Mouse (Mus musculus): ENCODE results near the gene D13Ertd608e. TPM values are rescaled to one million over a fixed set of nuclear protein-coding genes. Genes with fewer than 3 reads are reported as not detected.
"Not testable (repeated sequence)": the region's sequence is repeated elsewhere in the genome, so short reads cannot be mapped to it uniquely, and the experiment has no call there.

D13Ertd608e gene
- polyA plus RNA-seq (2014; fragmentation: Nextera tagmentation; extraction: Ambion mirVana): not detected in 2 replicates

- not testable (repeated sequence) for H3K9ac ChIP-seq (ENCODE audit: low read length); H3K36me3 ChIP-seq (ENCODE audit: control insufficient read depth, insufficient read depth, low read length); H3K27me3 ChIP-seq (ENCODE audit: control insufficient read depth, insufficient read depth, low read length); H3K9me3 ChIP-seq (ENCODE audit: control insufficient read depth, low read length); H3K4me1 ChIP-seq (replicated peaks; ENCODE audit: control insufficient read depth, insufficient read depth, low read length); H3K27ac ChIP-seq (ENCODE audit: low read depth, low read length)
- Histone ChIP-seq H3K4me3 (ENCODE audit: low read depth, low read length) (0 out of 2 replicates have a peak within 1 kb of the TSS, but pooled peaks have one; percentile 2), H3K4me2 (ENCODE audit: low read depth, low read length, severe bottlenecking) (peak within 1 kb of the TSS; percentile 41; the same call in 1 of the 2 replicates)
- peak; percentile 64 for DNase-seq (ENCODE audit: low spot score)
- WGBS: 15% methylated on average over 18 of the region's 25 CpGs
- ATAC-seq (replicated peaks; ENCODE audit: low FRiP score): peak; percentile 58
Observed at GRCm38 (mm10) chr13:119835320-119836056, at the start of gene D13Ertd608e. Gene D13Ertd608e (plus strand): TSS chr13:119836006.

GRCm38 (mm10) chr13:119789851-119790717 is 45.7 kb upstream of the D13Ertd608e start:
- H3K36me3 ChIP-seq (ENCODE audit: control insufficient read depth, insufficient read depth, low read length): no peaks in the 10 kb centered on the region; the same call in 1 of the 2 replicates
- DNase-seq (ENCODE audit: low spot score): peak; percentile 68
- ATAC-seq (replicated peaks; ENCODE audit: low FRiP score): peak; percentile 66
- peak overlapping the region; percentile 94 for H3K9ac ChIP-seq (ENCODE audit: low read length)
- H3K4me3 ChIP-seq (ENCODE audit: low read depth, low read length): peak overlapping the region; percentile 84
- no peaks in the 10 kb centered on the region for H3K9me3 ChIP-seq (ENCODE audit: control insufficient read depth, low read length)
- peaks cover 2% of the 10 kb centered on the region; the same call in 1 of the 2 replicates for H3K4me1 ChIP-seq (replicated peaks; ENCODE audit: control insufficient read depth, insufficient read depth, low read length)
- H3K4me2 ChIP-seq (ENCODE audit: low read depth, low read length, severe bottlenecking): peak overlapping the region; percentile 65
- peak overlapping the region; percentile 90 for H3K27ac ChIP-seq (ENCODE audit: low read depth, low read length)
- no peaks in the 10 kb centered on the region for H3K27me3 ChIP-seq (ENCODE audit: control insufficient read depth, insufficient read depth, low read length)
- 2% methylated on average over 44 of the region's 66 CpGs for WGBS

- H3K4me2 ChIP-seq (ENCODE audit: low read depth, low read length, severe bottlenecking): peak within 1 kb of the TSS; percentile 71
- H3K9ac ChIP-seq (ENCODE audit: low read length): peak within 1 kb of the TSS; percentile 94
- H3K4me3 ChIP-seq (ENCODE audit: low read depth, low read length): peak within 1 kb of the TSS; percentile 84
- under 1% methylated on average over 83 of the region's 86 CpGs for WGBS
- H3K36me3 ChIP-seq (ENCODE audit: control insufficient read depth, insufficient read depth, low read length): no peaks in the 10 kb centered on the region; the same call in 1 of the 2 replicates
- no peaks in the 10 kb centered on the region for H3K9me3 ChIP-seq (ENCODE audit: control insufficient read depth, low read length)
- H3K27me3 ChIP-seq (ENCODE audit: control insufficient read depth, insufficient read depth, low read length): no peaks in the 10 kb centered on the region
- ATAC-seq (replicated peaks; ENCODE audit: low FRiP score) (peak; percentile 97), DNase-seq (ENCODE audit: low spot score) (peak; percentile 98)
- peaks cover 2% of the 10 kb centered on the region; the same call in 1 of the 2 replicates for H3K4me1 ChIP-seq (replicated peaks; ENCODE audit: control insufficient read depth, insufficient read depth, low read length)
- H3K27ac ChIP-seq (ENCODE audit: low read depth, low read length): peak within 1 kb of the TSS; percentile 90
Observed at GRCm38 (mm10) chr13:119790761-119791579, 44.8 kb upstream of the D13Ertd608e start, which contains the start of gene Zfp131. Gene Zfp131 (minus strand): TSS chr13:119790889.

GRCm38 (mm10) chr13:119791580-119792135 is 44.1 kb upstream of the D13Ertd608e start:
- Histone ChIP-seq H3K36me3 (ENCODE audit: control insufficient read depth, insufficient read depth, low read length) (no peaks in the 10 kb centered on the region; the same call in 1 of the 2 replicates), H3K4me2 (ENCODE audit: low read depth, low read length, severe bottlenecking) (peak overlapping the region; percentile 71), H3K27me3 (ENCODE audit: control insufficient read depth, insufficient read depth, low read length) (no peaks in the 10 kb centered on the region), H3K9me3 (ENCODE audit: control insufficient read depth, low read length) (no peaks in the 10 kb centered on the region), H3K4me1 (replicated peaks; ENCODE audit: control insufficient read depth, insufficient read depth, low read length) (peaks cover 2% of the 10 kb centered on the region; the same call in 1 of the 2 replicates), H3K4me3 (ENCODE audit: low read depth, low read length) (peak overlapping the region; percentile 84), H3K9ac (ENCODE audit: low read length) (peak overlapping the region; percentile 94), H3K27ac (ENCODE audit: low read depth, low read length) (peak overlapping the region; percentile 90)
- WGBS: 3% methylated on average over 18 of the region's 18 CpGs
- ATAC-seq (replicated peaks; ENCODE audit: low FRiP score): no peak
- no peak for DNase-seq (ENCODE audit: low spot score)

GRCm38 (mm10) chr13:119792791-119793404 is 42.9 kb upstream of the D13Ertd608e start:
- no peak overlapping the region for H3K9ac ChIP-seq (ENCODE audit: low read length)
- H3K27ac ChIP-seq (ENCODE audit: low read depth, low read length): no peak overlapping the region
- 88% methylated on average over 5 of the region's 5 CpGs for WGBS
- no peaks in the 10 kb centered on the region; the same call in 1 of the 2 replicates for H3K36me3 ChIP-seq (ENCODE audit: control insufficient read depth, insufficient read depth, low read length)
- H3K4me3 ChIP-seq (ENCODE audit: low read depth, low read length): no peak overlapping the region
- H3K27me3 ChIP-seq (ENCODE audit: control insufficient read depth, insufficient read depth, low read length): no peaks in the 10 kb centered on the region
- no peak for ATAC-seq (replicated peaks; ENCODE audit: low FRiP score)
- no peak overlapping the region for H3K4me2 ChIP-seq (ENCODE audit: low read depth, low read length, severe bottlenecking)
- no peaks in the 10 kb centered on the region for H3K9me3 ChIP-seq (ENCODE audit: control insufficient read depth, low read length)
- peaks cover 2% of the 10 kb centered on the region; the same call in 1 of the 2 replicates for H3K4me1 ChIP-seq (replicated peaks; ENCODE audit: control insufficient read depth, insufficient read depth, low read length)
- DNase-seq (ENCODE audit: low spot score): no peak

- no peak overlapping the region for H3K27ac ChIP-seq (ENCODE audit: low read depth, low read length)
- WGBS: 79% methylated on average over 4 of the region's 4 CpGs
- no peak overlapping the region for H3K9ac ChIP-seq (ENCODE audit: low read length)
- no peaks in the 10 kb centered on the region for H3K36me3 ChIP-seq (ENCODE audit: control insufficient read depth, insufficient read depth, low read length)
- ATAC-seq (replicated peaks; ENCODE audit: low FRiP score) (no peak), DNase-seq (ENCODE audit: low spot score) (no peak)
- no peaks in the 10 kb centered on the region for H3K27me3 ChIP-seq (ENCODE audit: control insufficient read depth, insufficient read depth, low read length)
- no peaks in the 10 kb centered on the region for H3K9me3 ChIP-seq (ENCODE audit: control insufficient read depth, low read length)
- H3K4me3 ChIP-seq (ENCODE audit: low read depth, low read length): no peak overlapping the region
- no peak overlapping the region for H3K4me2 ChIP-seq (ENCODE audit: low read depth, low read length, severe bottlenecking)
- no peaks in the 10 kb centered on the region for H3K4me1 ChIP-seq (replicated peaks; ENCODE audit: control insufficient read depth, insufficient read depth, low read length)
Observed at GRCm38 (mm10) chr13:119797656-119798055, 38.1 kb upstream of the D13Ertd608e start.

GRCm38 (mm10) chr13:119808937-119809336 is 26.9 kb upstream of the D13Ertd608e start:
- no peak overlapping the region for H3K9ac ChIP-seq (ENCODE audit: low read length)
- H3K4me3 ChIP-seq (ENCODE audit: low read depth, low read length): no peak overlapping the region
- no peaks in the 10 kb centered on the region for H3K27me3 ChIP-seq (ENCODE audit: control insufficient read depth, insufficient read depth, low read length)
- no peaks in the 10 kb centered on the region for H3K4me1 ChIP-seq (replicated peaks; ENCODE audit: control insufficient read depth, insufficient read depth, low read length)
- H3K4me2 ChIP-seq (ENCODE audit: low read depth, low read length, severe bottlenecking): no peak overlapping the region
- ATAC-seq (replicated peaks; ENCODE audit: low FRiP score) (no peak), DNase-seq (ENCODE audit: low spot score) (no peak)
- WGBS: 91% methylated on average over 2 of the region's 2 CpGs
- no peaks in the 10 kb centered on the region for H3K9me3 ChIP-seq (ENCODE audit: control insufficient read depth, low read length)
- H3K36me3 ChIP-seq (ENCODE audit: control insufficient read depth, insufficient read depth, low read length): no peaks in the 10 kb centered on the region
- H3K27ac ChIP-seq (ENCODE audit: low read depth, low read length): no peak overlapping the region
